9 mouse cellular contexts compared by ENCODE assay signal in the genomic region with DNA sequence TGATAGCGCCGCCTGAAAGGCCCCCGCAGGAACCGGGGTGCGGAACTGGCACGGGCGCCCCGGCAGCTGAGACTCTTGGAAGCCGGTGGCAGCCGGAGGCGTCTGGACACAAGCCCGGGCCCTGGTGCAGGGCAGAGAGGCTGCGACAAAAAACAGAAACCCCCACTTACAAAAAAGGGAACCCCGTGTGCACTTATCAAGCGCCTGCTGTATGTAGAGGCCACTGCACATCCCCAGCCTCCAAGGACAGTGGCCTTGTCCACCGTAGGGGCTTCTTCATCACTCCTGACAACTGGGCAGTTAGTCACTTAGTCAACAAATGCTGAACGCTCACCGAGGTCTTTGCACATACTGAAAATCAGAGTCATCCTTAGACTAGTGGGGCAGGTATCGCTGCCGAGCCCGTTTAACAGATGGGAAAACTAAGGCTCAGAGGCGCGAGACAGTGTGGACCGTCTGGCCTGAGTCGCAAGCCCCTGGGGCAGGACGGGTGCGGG. TPM values are rescaled to one million over a fixed set of nuclear protein-coding genes. Genes with fewer than 3 reads are reported as not detected.
DNase-seq lines count a peak whose midpoint lies in the region; ATAC-seq and TF ChIP-seq lines count a peak whose summit lies in the region.
"Had no signal": no experiment of that assay in that cellular context is flagged by ENCODE, and none has a peak within 500 bp of the region (broad histone marks: within the 10 kb centered on the region; RNA-seq: fewer than 3 reads in every experiment).

No protein-coding gene starts in this region.

- H3K27me3 ChIP-seq in forebrain, embryonic 16.5 days (replicated peaks; ENCODE audit: control insufficient read depth, insufficient read depth, low read length): no peaks in the 10 kb centered on the region
- peaks cover 45% of the 10 kb centered on the region for H3K27me3 ChIP-seq in limb, embryonic 14.5 days (ENCODE audit: control insufficient read depth, insufficient read depth, low read length)

- no peak for TF ChIP-seq CTCF in lung, adult 2 months (IDR thresholded peaks at IDR 0.05; ENCODE audit: insufficient read depth, low read length)

- no peaks in the 10 kb centered on the region for H3K9me3 ChIP-seq in forebrain, embryonic 16.5 days (ENCODE audit: control insufficient read depth, low read length)
- H3K9me3 ChIP-seq in limb, embryonic 14.5 days (ENCODE audit: control insufficient read depth, low read length): no peaks in the 10 kb centered on the region

- peak overlapping the region; percentile 36; the same call in 1 of the 2 replicates for H3K9ac ChIP-seq in forebrain, embryonic 16.5 days (replicated peaks; ENCODE audit: low read depth, low read length)
- no peak overlapping the region for H3K9ac ChIP-seq in limb, embryonic 14.5 days (ENCODE audit: low read depth, low read length, severe bottlenecking)

- no peaks in the 10 kb centered on the region for H3K36me3 ChIP-seq in forebrain, embryonic 16.5 days (ENCODE audit: control insufficient read depth, insufficient read depth)
- H3K36me3 ChIP-seq in limb, embryonic 14.5 days (ENCODE audit: control insufficient read depth, insufficient read depth, low read length): no peaks in the 10 kb centered on the region

- peaks cover 58% of the 10 kb centered on the region for H3K4me1 ChIP-seq in forebrain, embryonic 16.5 days (replicated peaks; ENCODE audit: control insufficient read depth, insufficient read depth, low read length)
- 0 out of 2 replicates have a peak, but pooled peaks cover 4% of the 10 kb centered on the region for H3K4me1 ChIP-seq in limb, embryonic 14.5 days (ENCODE audit: control insufficient read depth, insufficient read depth, low read length)
- no peaks in the 10 kb centered on the region for H3K4me1 ChIP-seq in lung, adult 2 months (ENCODE audit: control insufficient read depth, insufficient read depth, low read length)

- no peak for TF ChIP-seq POLR2A in limb, embryonic 14.5 days (IDR thresholded peaks at IDR 0.05; ENCODE audit: borderline replicate concordance, extremely low read depth, insufficient read depth, insufficient read length)
- no peak for TF ChIP-seq POLR2A in lung, adult 2 months (IDR thresholded peaks at IDR 0.05; ENCODE audit: borderline replicate concordance, extremely low read depth, low read depth, low read length)

- H3K27ac ChIP-seq in forebrain, embryonic 16.5 days (ENCODE audit: low read length): peak overlapping the region; percentile 98
- H3K27ac ChIP-seq in limb, embryonic 14.5 days (replicated peaks; ENCODE audit: low read depth, low read length): no peak overlapping the region

- no peak overlapping the region for H3K4me3 ChIP-seq in forebrain, embryonic 16.5 days (replicated peaks; ENCODE audit: low read length)
- peak overlapping the region; percentile 29; the same call in 1 of the 2 replicates for H3K4me3 ChIP-seq in limb, embryonic 14.5 days (replicated peaks; ENCODE audit: low read length)
- no peak overlapping the region for H3K4me3 ChIP-seq in lung, adult 2 months (replicated peaks; ENCODE audit: extremely low read depth, low read depth, low read length)

- WGBS in forebrain, embryonic 16.5 days: 25% methylated on average over 27 of the region's 27 CpGs
- 33% methylated on average over 27 of the region's 27 CpGs for WGBS in limb, embryonic 14.5 days
- 19% methylated on average over 27 of the region's 27 CpGs for WGBS in lung, adult 2 months

- DNase-seq in left cerebral cortex, adult 18-20 months (ENCODE audit: low spot score in 2 of 2): peak; percentile 45 to 49
- no peak for DNase-seq in left cerebral cortex, adult 8-10 months (ENCODE audit: low spot score in 2 of 2)
- DNase-seq in cerebellum, adult 8-10 months: peak; percentile 66
- DNase-seq in limb, embryonic 14.5 days (ENCODE audit: low spot score): no peak
- DNase-seq in retina, embryonic 14.5 days (ENCODE audit: low spot score): no peak
- no peak for DNase-seq in urinary bladder, postnatal 14 days (ENCODE audit: low spot score)
- DNase-seq in lung, adult 2 months: no peak

- peak overlapping the region; percentile 32; the same call in 1 of the 2 replicates for H3K4me2 ChIP-seq in forebrain, embryonic 16.5 days (ENCODE audit: low read length)
- H3K4me2 ChIP-seq in limb, embryonic 14.5 days (replicated peaks; ENCODE audit: low read depth, low read length, severe bottlenecking): peak overlapping the region; percentile 43; the same call in 1 of the 2 replicates

- no peak for ATAC-seq in forebrain, embryonic 16.5 days
- ATAC-seq in limb, embryonic 14.5 days (ENCODE audit: low FRiP score, low read depth): no peak

RNA-seq across cellular contexts. Expression of a gene that starts 1.7 kb away (rescaled TPM):
- not detected for total RNA-seq in left cerebral cortex, adult 18-20 months (2021)
- total RNA-seq in left cerebral cortex, adult 8-10 months (2022): not detected
- 0.21 TPM in 1 of 2 replicates, not detected in the other for polyA plus RNA-seq in forebrain, embryonic 16.5 days (2015; fragmentation: Nextera tagmentation; extraction: Ambion mirVana)
- polyA plus RNA-seq in limb, embryonic 14.5 days (2012; rRNA removed): not detected in 2 replicates
- 0.17 TPM in 1 of 2 replicates, not detected in the other for polyA plus RNA-seq in limb, embryonic 14.5 days (2014; fragmentation: Nextera tagmentation; extraction: Ambion mirVana)
- polyA plus RNA-seq in lung, adult 2 months (2012; rRNA removed): 0.17 and 0.22 TPM in 2 replicates
- total RNA-seq: left cerebral cortex, postnatal 10 days had no signal

RNA-seq across cellular contexts. Expression of a gene that starts 34.2 kb away (rescaled TPM):
- 100 to 1,000 TPM; 588 to 594 TPM for total RNA-seq in left cerebral cortex, adult 18-20 months (2021)
- total RNA-seq in left cerebral cortex, adult 8-10 months (2022): 100 to 1,000 TPM; 559 to 588 (median 565) TPM
- 359 and 391 TPM in 2 replicates for polyA plus RNA-seq in forebrain, embryonic 16.5 days (2015; fragmentation: Nextera tagmentation; extraction: Ambion mirVana)
- polyA plus RNA-seq in limb, embryonic 14.5 days (2012; rRNA removed): 483 and 667 TPM in 2 replicates
- 116 and 131 TPM in 2 replicates for polyA plus RNA-seq in limb, embryonic 14.5 days (2014; fragmentation: Nextera tagmentation; extraction: Ambion mirVana)
- 128 and 171 TPM in 2 replicates for polyA plus RNA-seq in lung, adult 2 months (2012; rRNA removed)

RNA-seq across cellular contexts. Expression of a gene that starts 43.7 kb away (rescaled TPM):
- 1 to 10 TPM; 2.7 to 3.2 TPM for total RNA-seq in left cerebral cortex, adult 18-20 months (2021)
- 1 to 10 TPM; 1.1 to 1.8 (median 1.4) TPM for total RNA-seq in left cerebral cortex, adult 8-10 months (2022)
- polyA plus RNA-seq in forebrain, embryonic 16.5 days (2015; fragmentation: Nextera tagmentation; extraction: Ambion mirVana): 0.51 and 0.92 TPM in 2 replicates
- polyA plus RNA-seq in limb, embryonic 14.5 days (2012; rRNA removed): 7.7 and 8.7 TPM in 2 replicates
- polyA plus RNA-seq in limb, embryonic 14.5 days (2014; fragmentation: Nextera tagmentation; extraction: Ambion mirVana): 5.7 and 9.1 TPM in 2 replicates
- polyA plus RNA-seq in lung, adult 2 months (2012; rRNA removed): 10.2 and 16.7 TPM in 2 replicates

Comparison
In these comparisons a context has a peak if more than half of its experiments do, and no peak if none do; other contexts are left out.
1. DNase-seq: peak in left cerebral cortex, adult 18-20 months (2 of 2) and cerebellum, adult 8-10 months (single experiment); none in left cerebral cortex, adult 8-10 months (0 of 2), limb, embryonic 14.5 days (single experiment), retina, embryonic 14.5 days (single experiment), urinary bladder, postnatal 14 days (single experiment) and lung, adult 2 months (single experiment).